Mouse (Mus musculus) liver, embryonic 15.5 days (tissue): Measurements from ENCODE around the gene Efna2. TPM values are rescaled to one million over a fixed set of nuclear protein-coding genes. Genes with fewer than 3 reads are reported as not detected.
A peak's percentile ranks its signal among the peaks of the same experiment; 100 is the strongest.
"Not testable (repeated sequence)": the region's sequence is repeated elsewhere in the genome, so short reads cannot be mapped to it uniquely, and the experiment has no call there.

Experiments used
- ATAC-seq: fragments of 200-750 bp; cut with Nextera tagmentation; 2 replicates; pipeline ENCODE4 v1.8.0; 2017; ENCODE audit warnings: moderate number of reproducible peaks, mild to moderate bottlenecking, moderate library complexity; ENCODE audit not compliant: insufficient read depth
- H3K27ac ChIP-seq: fragments of 300-500 bp; sonication (generic); replicated peaks from 2 replicates; pipeline ENCODE4 v1.5.1; 2015; ENCODE audit warnings: mild to moderate bottlenecking, inconsistent platforms
- H3K27me3 ChIP-seq: fragments of 300-500 bp; sonication (generic); 2 replicates; pipeline ENCODE4 v1.6.1; 2015; ENCODE audit warnings: mild to moderate bottlenecking, inconsistent platforms
- H3K36me3 ChIP-seq: fragments of 300-500 bp; sonication (generic); replicated peaks from 2 replicates; pipeline ENCODE4 v1.6.1; 2015; ENCODE audit warnings: moderate library complexity, mild to moderate bottlenecking, inconsistent platforms
- H3K4me1 ChIP-seq: fragments of 300-500 bp; sonication (generic); replicated peaks from 2 replicates; pipeline ENCODE4 v1.6.1; 2015; ENCODE audit warnings: inconsistent platforms
- H3K4me2 ChIP-seq: fragments of 300-500 bp; sonication (generic); 2 replicates; pipeline ENCODE4 v1.6.1; 2015; ENCODE audit warnings: moderate library complexity, mild to moderate bottlenecking, inconsistent platforms
- H3K4me3 ChIP-seq: fragments of 300-500 bp; sonication (generic); replicated peaks from 2 replicates; pipeline ENCODE4 v1.5.1; 2015; ENCODE audit warnings: mild to moderate bottlenecking, inconsistent platforms
- H3K9ac ChIP-seq: fragments of 300-500 bp; sonication (generic); 2 replicates; pipeline ENCODE4 v1.6.1; 2015; ENCODE audit warnings: moderate library complexity, mild to moderate bottlenecking, inconsistent platforms
- H3K9me3 ChIP-seq: fragments of 300-500 bp; sonication (generic); replicated peaks from 2 replicates; pipeline ENCODE4 v1.6.1; 2016; ENCODE audit warnings: inconsistent platforms
- WGBS: fragments of 180-500 bp; shearing (Covaris S2); methylation state at CpG from one replicate; pipeline ENCODE4 v1.1.7; 2015; ENCODE audit warnings: mixed read lengths; ENCODE audit not compliant: insufficient replicate concordance; 5-methylcytosine and 5-hydroxymethylcytosine counted together
- polyA plus RNA-seq: library from polyadenylated mRNA; unstranded; fragments of >200 nt; fragmentation: Nextera tagmentation; extraction: Ambion mirVana; gene quantifications from 2 replicates; pipeline ENCODE4 v1.2.1, GENCODE M21; 2015

Efna2 gene
- polyA plus RNA-seq, 1 experiment from 2014 or later, result 0.61 TPM

- H3K9me3 ChIP-seq, result no peaks in the 10 kb centered on the region
- H3K27me3 ChIP-seq, result peaks cover 38% of the 10 kb centered on the region
- no peaks in the 10 kb centered on the region for H3K4me1 ChIP-seq
- WGBS, result 73% methylated on average over 33 of the region's 33 CpGs
- H3K27ac ChIP-seq, result no peak overlapping the region
- ATAC-seq, result no peak
- H3K36me3 ChIP-seq, result no peaks in the 10 kb centered on the region
- no peak overlapping the region for H3K4me2 ChIP-seq
- H3K4me3 ChIP-seq, result no peak overlapping the region
- H3K9ac ChIP-seq, result no peak overlapping the region
Observed at GRCm38 (mm10) chr10:80196778-80197581, 17.7 kb downstream of the Efna2 start.

GRCm38 (mm10) chr10:80199440-80200008, 20.2 kb downstream of the Efna2 start:
- peak; percentile 65 for ATAC-seq
- no peaks in the 10 kb centered on the region for H3K36me3 ChIP-seq
- 48% methylated on average over 3 of the region's 3 CpGs for WGBS
- H3K9me3 ChIP-seq, result no peaks in the 10 kb centered on the region
- H3K27ac ChIP-seq, result no peak overlapping the region
- peaks cover 18% of the 10 kb centered on the region for H3K27me3 ChIP-seq
- H3K4me3 ChIP-seq, result no peak overlapping the region
- H3K4me1 ChIP-seq, result no peaks in the 10 kb centered on the region
- H3K9ac ChIP-seq, result no peak overlapping the region
- no peak overlapping the region for H3K4me2 ChIP-seq

GRCm38 (mm10) chr10:80200485-80200884, 21.2 kb downstream of the Efna2 start:
- 67% methylated on average over 6 of the region's 6 CpGs for WGBS
- Histone ChIP-seq H3K4me1 (no peaks in the 10 kb centered on the region), H3K27ac (no peak overlapping the region), H3K4me2 (no peak overlapping the region), H3K9ac (no peak overlapping the region), H3K36me3 (no peaks in the 10 kb centered on the region), H3K9me3 (no peaks in the 10 kb centered on the region), H3K27me3 (peaks cover 19% of the 10 kb centered on the region), H3K4me3 (no peak overlapping the region)
- no peak for ATAC-seq

GRCm38 (mm10) chr10:80204055-80204454, 24.8 kb downstream of the Efna2 start:
- Histone ChIP-seq H3K27me3 (peaks cover 41% of the 10 kb centered on the region), H3K4me3 (no peak overlapping the region), H3K9me3 (no peaks in the 10 kb centered on the region), H3K4me1 (no peaks in the 10 kb centered on the region), H3K9ac (no peak overlapping the region), H3K36me3 (no peaks in the 10 kb centered on the region), H3K27ac (no peak overlapping the region), H3K4me2 (no peak overlapping the region)
- 45% methylated on average over 7 of the region's 7 CpGs for whole genome bisulfite sequencing
- no peak for ATAC-seq

GRCm38 (mm10) chr10:80207201-80207600, 27.9 kb downstream of the Efna2 start:
- Histone ChIP-seq H3K36me3 (no peaks in the 10 kb centered on the region), H3K9me3 (no peaks in the 10 kb centered on the region), H3K4me1 (no peaks in the 10 kb centered on the region), H3K27ac (no peak overlapping the region), H3K4me2 (no peak overlapping the region), H3K9ac (no peak overlapping the region), H3K27me3 (peaks cover 39% of the 10 kb centered on the region), H3K4me3 (no peak overlapping the region)
- 71% methylated on average over 1 of the region's 1 CpGs for WGBS
- ATAC-seq, result no peak

- WGBS, result 67% methylated on average over 10 of the region's 10 CpGs
- Histone ChIP-seq H3K36me3 (no peaks in the 10 kb centered on the region), H3K27me3 (peaks cover 39% of the 10 kb centered on the region), H3K4me2 (no peak overlapping the region), H3K9me3 (no peaks in the 10 kb centered on the region), H3K4me3 (no peak overlapping the region), H3K9ac (no peak overlapping the region), H3K27ac (no peak overlapping the region), H3K4me1 (no peaks in the 10 kb centered on the region)
- no peak for ATAC-seq
Observed at GRCm38 (mm10) chr10:80207676-80208075, 28.4 kb downstream of the Efna2 start.

- no peak for ATAC-seq
- no peaks in the 10 kb centered on the region for H3K4me1 ChIP-seq
- WGBS, result 67% methylated on average over 4 of the region's 4 CpGs
- no peaks in the 10 kb centered on the region for H3K36me3 ChIP-seq
- no peak overlapping the region for H3K9ac ChIP-seq
- H3K27ac ChIP-seq, result no peak overlapping the region
- H3K27me3 ChIP-seq, result peaks cover 39% of the 10 kb centered on the region
- no peak overlapping the region for H3K4me3 ChIP-seq
- H3K4me2 ChIP-seq, result no peak overlapping the region
- no peaks in the 10 kb centered on the region for H3K9me3 ChIP-seq
Observed at GRCm38 (mm10) chr10:80208248-80208647, 29.0 kb downstream of the Efna2 start.

- no peak for ATAC-seq
- no peak overlapping the region for H3K9ac ChIP-seq
- no peaks in the 10 kb centered on the region for H3K4me1 ChIP-seq
- 41% methylated on average over 24 of the region's 24 CpGs for WGBS
- peaks cover 39% of the 10 kb centered on the region for H3K27me3 ChIP-seq
- no peak overlapping the region for H3K4me2 ChIP-seq
- no peaks in the 10 kb centered on the region for H3K36me3 ChIP-seq
- no peaks in the 10 kb centered on the region for H3K9me3 ChIP-seq
- H3K4me3 ChIP-seq, result no peak overlapping the region
- H3K27ac ChIP-seq, result no peak overlapping the region
Observed at GRCm38 (mm10) chr10:80208841-80209371, 29.6 kb downstream of the Efna2 start.

- H3K4me3 ChIP-seq, H3K4me2 ChIP-seq, H3K9ac ChIP-seq, H3K36me3 ChIP-seq, ATAC-seq, H3K27ac ChIP-seq, H3K9me3 ChIP-seq, H3K4me1 ChIP-seq: not testable (repeated sequence)
- WGBS, result 59% methylated on average over 7 of the region's 7 CpGs
- peaks cover 37% of the 10 kb centered on the region for H3K27me3 ChIP-seq
Observed at GRCm38 (mm10) chr10:80211547-80212103, 32.3 kb downstream of the Efna2 start.

- Histone ChIP-seq H3K4me3 (no peak overlapping the region), H3K4me2 (no peak overlapping the region; the same call in 1 of the 2 replicates), H3K4me1 (peaks cover 5% of the 10 kb centered on the region; the same call in 1 of the 2 replicates), H3K36me3 (no peaks in the 10 kb centered on the region), H3K9me3 (no peaks in the 10 kb centered on the region), H3K27ac (no peak overlapping the region), H3K27me3 (peaks cover 32% of the 10 kb centered on the region), H3K9ac (no peak overlapping the region)
- no peak for ATAC-seq
- 24% methylated on average over 16 of the region's 16 CpGs for WGBS
Observed at GRCm38 (mm10) chr10:80215048-80215772, 35.9 kb downstream of the Efna2 start.

GRCm38 (mm10) chr10:80220676-80221075, 41.4 kb downstream of the Efna2 start:
- Histone ChIP-seq H3K9me3 (no peaks in the 10 kb centered on the region), H3K4me2 (no peak overlapping the region), H3K27ac (no peak overlapping the region), H3K4me3 (no peak overlapping the region), H3K36me3 (no peaks in the 10 kb centered on the region), H3K4me1 (peaks cover 3% of the 10 kb centered on the region), H3K27me3 (peaks cover 48% of the 10 kb centered on the region), H3K9ac (no peak overlapping the region)
- WGBS, result 48% methylated on average over 7 of the region's 9 CpGs
- ATAC-seq, result no peak
